Mouse (Mus musculus) liver, adult 2 months (tissue): Measurements from ENCODE around the gene Gm20479.

ENCODE experiments used
- CTCF ChIP-seq: fragments of 200-500 bp; IDR thresholded peaks from 2 replicates; pipeline ENCODE4 v1.5.1; 2011; ENCODE audit warnings: low read depth, low read length, control low read depth
- POLR2A ChIP-seq: fragments of 200-500 bp; IDR thresholded peaks from 2 replicates; pipeline ENCODE4 v1.6.1; 2011; ENCODE audit warnings: low read length, control low read depth; ENCODE audit not compliant: insufficient read depth; ENCODE audit errors: extremely low read depth

- no peak for TF ChIP-seq CTCF
- TF ChIP-seq POLR2A: no peak
These were observed 28.6 kb downstream of the Gm20479 start for GRCm38 (mm10) chr7:27328648-27329047.
